Mouse (Mus musculus) midbrain, embryonic 11.5 days (tissue): ENCODE results near the gene Pomt1. TPM values are rescaled to one million over a fixed set of nuclear protein-coding genes. Genes with fewer than 3 reads are reported as not detected.

Experiments
- ATAC-seq: fragments of 200-750 bp; cut with Nextera tagmentation; 2 replicates; pipeline ENCODE4 v1.8.0; 2017; ENCODE audit warnings: moderate TSS enrichment, moderate library complexity; ENCODE audit not compliant: low FRiP score
- DNase-seq: peaks from one replicate; pipeline ENCODE4 v3.0.0; 2015; ENCODE audit warnings: low spot score; ENCODE audit errors: missing footprints
- H3K27ac ChIP-seq: fragments of 300-500 bp; sonication (generic); 2 replicates; pipeline ENCODE4 v1.5.1; 2014; ENCODE audit warnings: low read depth, low read length
- H3K27me3 ChIP-seq: fragments of 300-500 bp; sonication (generic); 2 replicates; pipeline ENCODE4 v1.6.1; 2014; ENCODE audit warnings: mild to moderate bottlenecking, low read length, moderate library complexity, mixed read lengths; ENCODE audit not compliant: control insufficient read depth, insufficient read depth
- H3K36me3 ChIP-seq: fragments of 300-500 bp; sonication (generic); 2 replicates; pipeline ENCODE4 v1.6.1; 2014; ENCODE audit warnings: mild to moderate bottlenecking, low read length, moderate library complexity, mixed read lengths; ENCODE audit not compliant: control insufficient read depth, insufficient read depth
- H3K4me1 ChIP-seq: fragments of 300-500 bp; sonication (generic); 2 replicates; pipeline ENCODE4 v1.6.1; 2014; ENCODE audit warnings: low read length; ENCODE audit not compliant: control insufficient read depth, insufficient read depth
- H3K4me2 ChIP-seq: fragments of 300-500 bp; sonication (generic); 2 replicates; pipeline ENCODE4 v1.6.1; 2014; ENCODE audit warnings: mild to moderate bottlenecking, moderate library complexity
- H3K4me3 ChIP-seq: fragments of 300-500 bp; sonication (generic); 2 replicates; pipeline ENCODE4 v1.5.1; 2014; ENCODE audit warnings: low read depth, low read length
- H3K9ac ChIP-seq: fragments of 300-500 bp; sonication (generic); 2 replicates; pipeline ENCODE4 v1.6.1; 2014; ENCODE audit warnings: low read length
- H3K9me3 ChIP-seq: fragments of 300-500 bp; sonication (generic); 2 replicates; pipeline ENCODE4 v1.6.1; 2016; ENCODE audit warnings: low read length; ENCODE audit not compliant: control insufficient read depth
- WGBS: fragments of 180-500 bp; shearing (Covaris S2); extraction: QIAGEN DNeasy Blood & Tissue Kit; methylation state at CpG from one replicate; pipeline ENCODE4 v1.1.7; 2014; 5-methylcytosine and 5-hydroxymethylcytosine counted together
- polyA plus RNA-seq: library from polyadenylated mRNA; unstranded; fragments of >200 nt; fragmentation: Nextera tagmentation; extraction: Ambion mirVana; gene quantifications from 2 replicates; pipeline ENCODE4 v1.2.1, GENCODE M21; 2014

Gene Pomt1
- polyA plus RNA-seq, 1 experiment from 2014 or later = 22.0 TPM

GRCm38 (mm10) chr2:32238708-32239435, 2.5 kb downstream of the Pomt1 start:
- H3K27ac ChIP-seq = no peak overlapping the region
- H3K4me1 ChIP-seq = peaks cover 12% of the 10 kb centered on the region
- WGBS = 92% methylated on average over 9 of the region's 9 CpGs
- H3K4me2 ChIP-seq = no peak overlapping the region
- H3K4me3 ChIP-seq = no peak overlapping the region
- no peaks in the 10 kb centered on the region for H3K9me3 ChIP-seq
- H3K9ac ChIP-seq = no peak overlapping the region
- ATAC-seq (no peak), DNase-seq (no peak)
- H3K27me3 ChIP-seq = no peaks in the 10 kb centered on the region
- peaks cover 2% of the 10 kb centered on the region for H3K36me3 ChIP-seq

- peaks cover 4% of the 10 kb centered on the region; the same call in 1 of the 2 replicates for H3K4me1 ChIP-seq
- peaks cover 8% of the 10 kb centered on the region; the same call in 1 of the 2 replicates for H3K36me3 ChIP-seq
- H3K4me3 ChIP-seq = no peak overlapping the region
- no peak overlapping the region for H3K4me2 ChIP-seq
- DNase-seq (no peak), ATAC-seq (no peak)
- H3K9me3 ChIP-seq = no peaks in the 10 kb centered on the region
- 88% methylated on average over 5 of the region's 5 CpGs for WGBS
- no peak overlapping the region for H3K9ac ChIP-seq
- no peaks in the 10 kb centered on the region for H3K27me3 ChIP-seq
- H3K27ac ChIP-seq = no peak overlapping the region
Measured at GRCm38 (mm10) chr2:32240591-32240990, 4.2 kb downstream of the Pomt1 start.

GRCm38 (mm10) chr2:32242986-32243385, 6.6 kb downstream of the Pomt1 start:
- no peaks in the 10 kb centered on the region for H3K27me3 ChIP-seq
- no peak for DNase-seq
- no peak for ATAC-seq
- H3K36me3 ChIP-seq = peaks cover 8% of the 10 kb centered on the region; the same call in 1 of the 2 replicates
- no peaks in the 10 kb centered on the region; the same call in 1 of the 2 replicates for H3K4me1 ChIP-seq
- H3K4me3 ChIP-seq = no peak overlapping the region
- no peak overlapping the region for H3K9ac ChIP-seq
- H3K9me3 ChIP-seq = no peaks in the 10 kb centered on the region
- no peak overlapping the region for H3K27ac ChIP-seq
- WGBS = 87% methylated on average over 4 of the region's 4 CpGs
- H3K4me2 ChIP-seq = no peak overlapping the region

- Histone ChIP-seq H3K4me2 (no peak overlapping the region), H3K4me3 (no peak overlapping the region), H3K27me3 (no peaks in the 10 kb centered on the region), H3K36me3 (peaks cover 10% of the 10 kb centered on the region; the same call in 1 of the 2 replicates), H3K4me1 (no peaks in the 10 kb centered on the region), H3K9ac (no peak overlapping the region), H3K9me3 (no peaks in the 10 kb centered on the region), H3K27ac (no peak overlapping the region)
- WGBS = 90% methylated on average over 4 of the region's 4 CpGs
- ATAC-seq (no peak), DNase-seq (no peak)
Measured at GRCm38 (mm10) chr2:32246741-32247140, 10.4 kb downstream of the Pomt1 start.

- no peak for DNase-seq
- Histone ChIP-seq H3K4me3 (no peak overlapping the region), H3K4me2 (no peak overlapping the region), H3K27ac (no peak overlapping the region), H3K9ac (no peak overlapping the region), H3K36me3 (peaks cover 13% of the 10 kb centered on the region), H3K27me3 (no peaks in the 10 kb centered on the region), H3K9me3 (no peaks in the 10 kb centered on the region), H3K4me1 (no peaks in the 10 kb centered on the region)
- WGBS = 83% methylated on average over 10 of the region's 10 CpGs
- ATAC-seq = no peak
Measured at GRCm38 (mm10) chr2:32248377-32249361, 12.3 kb downstream of the Pomt1 start.

- Histone ChIP-seq H3K27ac (no peak overlapping the region), H3K4me1 (no peaks in the 10 kb centered on the region), H3K27me3 (no peaks in the 10 kb centered on the region), H3K4me2 (no peak overlapping the region), H3K4me3 (no peak overlapping the region), H3K9ac (no peak overlapping the region), H3K9me3 (no peaks in the 10 kb centered on the region), H3K36me3 (peaks cover 14% of the 10 kb centered on the region)
- ATAC-seq = no peak
- no peak for DNase-seq
- WGBS = 91% methylated on average over 12 of the region's 12 CpGs
Measured at GRCm38 (mm10) chr2:32251791-32252527, 15.6 kb downstream of the Pomt1 start.

- Histone ChIP-seq H3K27me3 (no peaks in the 10 kb centered on the region), H3K36me3 (peaks cover 18% of the 10 kb centered on the region), H3K4me2 (no peak overlapping the region), H3K4me1 (no peaks in the 10 kb centered on the region), H3K9me3 (no peaks in the 10 kb centered on the region), H3K27ac (no peak overlapping the region), H3K4me3 (no peak overlapping the region), H3K9ac (no peak overlapping the region)
- no peak for DNase-seq
- WGBS = 94% methylated on average over 5 of the region's 5 CpGs
- no peak for ATAC-seq
Measured at GRCm38 (mm10) chr2:32252658-32253057, 16.3 kb downstream of the Pomt1 start.

GRCm38 (mm10) chr2:32253352-32253751, 17.0 kb downstream of the Pomt1 start:
- DNase-seq (no peak), ATAC-seq (no peak)
- Histone ChIP-seq H3K9me3 (no peaks in the 10 kb centered on the region), H3K4me2 (no peak overlapping the region), H3K36me3 (peaks cover 21% of the 10 kb centered on the region), H3K4me1 (no peaks in the 10 kb centered on the region), H3K9ac (no peak overlapping the region), H3K27ac (no peak overlapping the region), H3K27me3 (no peaks in the 10 kb centered on the region), H3K4me3 (no peak overlapping the region)
- WGBS = 89% methylated on average over 1 of the region's 1 CpGs
